Mouse (Mus musculus) kidney, adult 8-10 months (tissue): ENCODE measurements around the gene Stom.

Source experiments
- DNase-seq, 2 experiments: peaks; one replicate each; pipeline ENCODE4 v3.0.0; 2022

Stom gene

GRCm38 (mm10) chr2:35336388-35337280 is at the start of gene Stom:
Stom (minus strand) TSS chr2:35336976.
- DNase-seq: peak; percentile 99 to 100

- no peak for DNase-seq
These were observed 48.7 kb upstream of the Stom start for GRCm38 (mm10) chr2:35385441-35385871.

GRCm38 (mm10) chr2:35379306-35379705 is 42.5 kb upstream of the Stom start:
- DNase-seq: no peak

- DNase-seq: no peak
These were observed 40.8 kb upstream of the Stom start for GRCm38 (mm10) chr2:35377600-35377999.

- DNase-seq: peak in 1 of 2 experiments; percentile 33
These were observed 36.2 kb upstream of the Stom start for GRCm38 (mm10) chr2:35373003-35373402.

- DNase-seq: no peak
These were observed 33.9 kb upstream of the Stom start for GRCm38 (mm10) chr2:35370686-35371085.

GRCm38 (mm10) chr2:35367629-35368028 is 30.9 kb upstream of the Stom start, which contains the start of gene 4930568D16Rik:
4930568D16Rik (minus strand) TSS chr2:35367729.
- DNase-seq: no peak

GRCm38 (mm10) chr2:35349184-35349583 is 12.4 kb upstream of the Stom start:
- DNase-seq: peak in 1 of 2 experiments; percentile 24

GRCm38 (mm10) chr2:35345984-35346383 is 9.2 kb upstream of the Stom start:
- no peak for DNase-seq

- no peak for DNase-seq
These were observed 5.8 kb upstream of the Stom start for GRCm38 (mm10) chr2:35342605-35343004.

GRCm38 (mm10) chr2:35338707-35339106 is 1.9 kb upstream of the Stom start:
- no peak for DNase-seq

- DNase-seq: no peak
These were observed 1.3 kb upstream of the Stom start for GRCm38 (mm10) chr2:35338036-35338435.

- peak; percentile 9 to 20 for DNase-seq
These were observed 643 bp upstream of the Stom start for GRCm38 (mm10) chr2:35337419-35337818.

- no peak for DNase-seq
These were observed 1.2 kb downstream of the Stom start for GRCm38 (mm10) chr2:35335620-35336019.

- DNase-seq: no peak
These were observed 3.1 kb downstream of the Stom start for GRCm38 (mm10) chr2:35333670-35334069.

GRCm38 (mm10) chr2:35331205-35331604 is 5.6 kb downstream of the Stom start:
- no peak for DNase-seq

- no peak for DNase-seq
These were observed 7.7 kb downstream of the Stom start for GRCm38 (mm10) chr2:35329061-35329460.

GRCm38 (mm10) chr2:35328064-35328792 is 8.5 kb downstream of the Stom start:
- DNase-seq: no peak

- no peak for DNase-seq
These were observed 9.2 kb downstream of the Stom start for GRCm38 (mm10) chr2:35327583-35327982.

GRCm38 (mm10) chr2:35326931-35327330 is 9.8 kb downstream of the Stom start:
- peak in 1 of 2 experiments; percentile 19 for DNase-seq

GRCm38 (mm10) chr2:35325930-35326329 is 10.8 kb downstream of the Stom start:
- DNase-seq: no peak

GRCm38 (mm10) chr2:35322404-35323164 is 14.2 kb downstream of the Stom start:
- DNase-seq: no peak

- DNase-seq: no peak
These were observed 16.4 kb downstream of the Stom start for GRCm38 (mm10) chr2:35320399-35320798.
